Mouse (Mus musculus) cortical plate, adult 2 months (tissue): ENCODE measurements around the gene Rasa3.

Experiments
- CTCF ChIP-seq: fragments of 200-500 bp; IDR thresholded peaks from 2 replicates; pipeline ENCODE4 v1.5.1; 2011; ENCODE audit warnings: mild to moderate bottlenecking, control low read depth, low read length; ENCODE audit not compliant: insufficient read depth; ENCODE audit errors: extremely low read depth
- POLR2A ChIP-seq: fragments of 200-500 bp; IDR thresholded peaks from 2 replicates; pipeline ENCODE4 v1.6.1; 2011; ENCODE audit warnings: mild to moderate bottlenecking, low read length, control low read depth; ENCODE audit not compliant: insufficient read depth; ENCODE audit errors: extremely low read depth

DNA sequence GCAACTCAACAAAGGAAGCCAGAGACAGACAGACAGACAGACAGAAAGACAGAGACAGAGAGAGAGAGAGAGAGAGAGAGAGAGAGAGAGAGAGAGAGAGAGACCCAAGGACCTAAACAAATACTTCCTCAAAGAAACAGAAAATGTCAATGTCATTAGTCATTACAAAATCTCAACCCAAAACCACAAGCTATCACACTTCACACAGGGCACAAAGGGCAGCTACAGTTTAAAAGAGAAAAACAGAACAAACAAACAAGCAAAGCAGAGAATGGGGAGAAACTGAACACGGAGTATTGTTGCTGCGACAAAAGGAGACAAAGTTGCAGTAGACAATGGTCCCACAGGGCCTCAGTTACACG is 28.3 kb downstream of the Rasa3 start:
- no peak for TF ChIP-seq POLR2A
- no peak for TF ChIP-seq CTCF
